Mouse (Mus musculus) hindbrain, embryonic 16.5 days (tissue): ENCODE measurements around the gene Itgb1bp1. TPM values are rescaled to one million over a fixed set of nuclear protein-coding genes. Genes with fewer than 3 reads are reported as not detected.

Experiments
- ATAC-seq: fragments of 200-750 bp; cut with Nextera tagmentation; 2 replicates; pipeline ENCODE4 v1.8.0; 2017; ENCODE audit warnings: moderate TSS enrichment, moderate library complexity
- H3K27ac ChIP-seq: fragments of 300-500 bp; sonication (generic); 2 replicates; pipeline ENCODE4 v1.5.1; 2014; ENCODE audit warnings: low read depth, mild to moderate bottlenecking, control low read depth, low read length, moderate library complexity
- H3K27me3 ChIP-seq: fragments of 300-500 bp; sonication (generic); replicated peaks from 2 replicates; pipeline ENCODE4 v1.6.1; 2014; ENCODE audit warnings: low read length; ENCODE audit not compliant: control insufficient read depth, insufficient read depth
- H3K36me3 ChIP-seq: fragments of 300-500 bp; sonication (generic); 2 replicates; pipeline ENCODE4 v1.6.1; 2014; ENCODE audit warnings: mild to moderate bottlenecking, low read length, moderate library complexity, mixed read lengths; ENCODE audit not compliant: control insufficient read depth, insufficient read depth
- H3K4me1 ChIP-seq: fragments of 300-500 bp; sonication (generic); 2 replicates; pipeline ENCODE4 v1.6.1; 2014; ENCODE audit warnings: low read depth, low read length; ENCODE audit not compliant: control insufficient read depth, insufficient read depth
- H3K4me2 ChIP-seq: fragments of 300-500 bp; sonication (generic); 2 replicates; pipeline ENCODE4 v1.6.1; 2014; ENCODE audit warnings: mild to moderate bottlenecking, low read length, control low read depth, moderate library complexity
- H3K4me3 ChIP-seq: fragments of 300-500 bp; sonication (generic); 2 replicates; pipeline ENCODE4 v1.5.1; 2014; ENCODE audit warnings: mild to moderate bottlenecking, low read length, control low read depth, moderate library complexity
- H3K9ac ChIP-seq: fragments of 300-500 bp; sonication (generic); 2 replicates; pipeline ENCODE4 v1.6.1; 2014; ENCODE audit warnings: low read depth, mild to moderate bottlenecking, control low read depth, low read length, moderate library complexity
- H3K9me3 ChIP-seq: fragments of 300-500 bp; sonication (generic); 2 replicates; pipeline ENCODE4 v1.6.1; 2014; ENCODE audit warnings: mild to moderate bottlenecking, low read length, moderate library complexity; ENCODE audit not compliant: control insufficient read depth
- WGBS: fragments of 180-500 bp; shearing (Covaris S2); extraction: QIAGEN DNeasy Blood & Tissue Kit; methylation state at CpG from one replicate; pipeline ENCODE4 v1.1.7; 2014; 5-methylcytosine and 5-hydroxymethylcytosine counted together
- polyA plus RNA-seq: library from polyadenylated mRNA; unstranded; fragments of >200 nt; fragmentation: Nextera tagmentation; extraction: Ambion mirVana; gene quantifications from 2 replicates; pipeline ENCODE4 v1.2.1, GENCODE M21; 2015

Itgb1bp1 gene
- polyA plus RNA-seq, 1 experiment from 2014 or later = 37.0 TPM

GRCm38 (mm10) chr12:21217776-21218444 is 68.2 kb downstream of the Itgb1bp1 start:
- no peak overlapping the region for H3K4me2 ChIP-seq
- 83% methylated on average over 11 of the region's 11 CpGs for WGBS

GRCm38 (mm10) chr12:21214551-21215165 is 71.4 kb downstream of the Itgb1bp1 start:
- no peak overlapping the region for H3K9ac ChIP-seq
- H3K36me3 ChIP-seq = peaks cover 22% of the 10 kb centered on the region
- ATAC-seq = no peak
- H3K9me3 ChIP-seq = no peaks in the 10 kb centered on the region
- H3K4me3 ChIP-seq = no peak overlapping the region
- H3K4me2 ChIP-seq = no peak overlapping the region
- no peaks in the 10 kb centered on the region for H3K27me3 ChIP-seq
- no peak overlapping the region for H3K27ac ChIP-seq
- WGBS = 96% methylated on average over 8 of the region's 8 CpGs
- no peaks in the 10 kb centered on the region for H3K4me1 ChIP-seq

More at GRCm38 (mm10) chr12:21217776-21218444, 68.2 kb downstream of the Itgb1bp1 start:
- no peaks in the 10 kb centered on the region for H3K9me3 ChIP-seq
- no peak overlapping the region for H3K27ac ChIP-seq
- H3K4me1 ChIP-seq = no peaks in the 10 kb centered on the region
- H3K36me3 ChIP-seq = peaks cover 22% of the 10 kb centered on the region
- no peak for ATAC-seq
- no peak overlapping the region for H3K9ac ChIP-seq
- no peaks in the 10 kb centered on the region for H3K27me3 ChIP-seq
- H3K4me3 ChIP-seq = no peak overlapping the region

GRCm38 (mm10) chr12:21212876-21213275 is 73.2 kb downstream of the Itgb1bp1 start:
- H3K4me1 ChIP-seq = no peaks in the 10 kb centered on the region
- H3K27me3 ChIP-seq = no peaks in the 10 kb centered on the region
- ATAC-seq = no peak
- 93% methylated on average over 17 of the region's 17 CpGs for WGBS
- no peak overlapping the region for H3K4me2 ChIP-seq
- H3K9ac ChIP-seq = no peak overlapping the region
- H3K9me3 ChIP-seq = no peaks in the 10 kb centered on the region
- H3K36me3 ChIP-seq = peaks cover 15% of the 10 kb centered on the region
- H3K27ac ChIP-seq = no peak overlapping the region
- H3K4me3 ChIP-seq = no peak overlapping the region

GRCm38 (mm10) chr12:21209273-21209672 is 76.8 kb downstream of the Itgb1bp1 start:
- Histone ChIP-seq H3K36me3 (peaks cover 12% of the 10 kb centered on the region), H3K4me1 (peaks cover 5% of the 10 kb centered on the region; the same call in 1 of the 2 replicates), H3K9me3 (no peaks in the 10 kb centered on the region), H3K9ac (no peak overlapping the region), H3K27me3 (no peaks in the 10 kb centered on the region), H3K4me3 (no peak overlapping the region), H3K27ac (no peak overlapping the region), H3K4me2 (no peak overlapping the region)
- 72% methylated on average over 10 of the region's 10 CpGs for WGBS
- ATAC-seq = no peak

- no peak overlapping the region for H3K4me3 ChIP-seq
- H3K27me3 ChIP-seq = no peaks in the 10 kb centered on the region
- 92% methylated on average over 11 of the region's 11 CpGs for WGBS
- no peak overlapping the region for H3K4me2 ChIP-seq
- peaks cover 5% of the 10 kb centered on the region; the same call in 1 of the 2 replicates for H3K4me1 ChIP-seq
- no peaks in the 10 kb centered on the region for H3K9me3 ChIP-seq
- peaks cover 4% of the 10 kb centered on the region for H3K36me3 ChIP-seq
- no peak overlapping the region for H3K27ac ChIP-seq
- no peak overlapping the region for H3K9ac ChIP-seq
- no peak for ATAC-seq
Observed at GRCm38 (mm10) chr12:21208172-21208795, 77.8 kb downstream of the Itgb1bp1 start.

- no peak for ATAC-seq
- no peaks in the 10 kb centered on the region for H3K9me3 ChIP-seq
- WGBS = 92% methylated on average over 5 of the region's 5 CpGs
- no peaks in the 10 kb centered on the region for H3K27me3 ChIP-seq
- H3K36me3 ChIP-seq = peaks cover 4% of the 10 kb centered on the region
- peaks cover 5% of the 10 kb centered on the region; the same call in 1 of the 2 replicates for H3K4me1 ChIP-seq
- H3K27ac ChIP-seq = no peak overlapping the region
- no peak overlapping the region for H3K9ac ChIP-seq
- no peak overlapping the region for H3K4me2 ChIP-seq
- H3K4me3 ChIP-seq = no peak overlapping the region
Observed at GRCm38 (mm10) chr12:21207422-21207821, 78.7 kb downstream of the Itgb1bp1 start.

GRCm38 (mm10) chr12:21205799-21206198 is 80.3 kb downstream of the Itgb1bp1 start:
- Histone ChIP-seq H3K9ac (no peak overlapping the region), H3K4me1 (peaks cover 5% of the 10 kb centered on the region; the same call in 1 of the 2 replicates), H3K27ac (no peak overlapping the region), H3K4me2 (no peak overlapping the region), H3K4me3 (no peak overlapping the region), H3K27me3 (no peaks in the 10 kb centered on the region), H3K9me3 (no peaks in the 10 kb centered on the region), H3K36me3 (peaks cover 4% of the 10 kb centered on the region)
- ATAC-seq = no peak
- 96% methylated on average over 4 of the region's 4 CpGs for WGBS

GRCm38 (mm10) chr12:21204701-21205312 is 81.3 kb downstream of the Itgb1bp1 start:
- Histone ChIP-seq H3K4me3 (no peak overlapping the region), H3K9ac (no peak overlapping the region), H3K4me2 (no peak overlapping the region), H3K36me3 (peaks cover 6% of the 10 kb centered on the region), H3K27ac (0 out of 2 replicates have a peak overlapping the region, but pooled peaks have one; percentile 37), H3K4me1 (peaks cover 5% of the 10 kb centered on the region; the same call in 1 of the 2 replicates), H3K9me3 (no peaks in the 10 kb centered on the region), H3K27me3 (no peaks in the 10 kb centered on the region)
- peak; percentile 40 for ATAC-seq
- WGBS = 18% methylated on average over 11 of the region's 11 CpGs
